Mouse (Mus musculus): Measurements from ENCODE around the gene Krtap10-10. TPM values are rescaled to one million over a fixed set of nuclear protein-coding genes. Genes with fewer than 3 reads are reported as not detected.
"Not testable (repeated sequence)": the region's sequence is repeated elsewhere in the genome, so short reads cannot be mapped to it uniquely, and the experiment has no call there.

The Krtap10-10 gene
- total RNA-seq (2014; fragmentation: Nextera tagmentation) (0.75 TPM in 1 of 2 replicates, not detected in the other), total RNA-seq (2017) (not detected in 2 replicates)

GRCm38 (mm10) chr10:77835647-77836046, at the start of gene Krtap10-10:
Krtap10-10 (plus strand) TSS chr10:77835947.
- no peak for ATAC-seq (replicated peaks; ENCODE audit: poor library complexity, severe bottlenecking)

- not testable (repeated sequence) for ATAC-seq (replicated peaks; ENCODE audit: poor library complexity, severe bottlenecking)
Measured at GRCm38 (mm10) chr10:77787876-77788275, 47.9 kb upstream of the Krtap10-10 start, which contains the start of gene Gm7137. Gm7137 (minus strand) TSS chr10:77788200.

GRCm38 (mm10) chr10:77788621-77789020, 47.1 kb upstream of the Krtap10-10 start:
- ATAC-seq (replicated peaks; ENCODE audit: poor library complexity, severe bottlenecking) = no peak

- no peak for ATAC-seq (replicated peaks; ENCODE audit: poor library complexity, severe bottlenecking)
Measured at GRCm38 (mm10) chr10:77794976-77795375, 40.8 kb upstream of the Krtap10-10 start, which contains the start of gene Gm9639. Gm9639 (minus strand) TSS chr10:77795076.

GRCm38 (mm10) chr10:77797677-77798076, 38.1 kb upstream of the Krtap10-10 start:
- ATAC-seq (replicated peaks; ENCODE audit: poor library complexity, severe bottlenecking) = no peak

- ATAC-seq (replicated peaks; ENCODE audit: poor library complexity, severe bottlenecking) = not testable (repeated sequence)
Measured at GRCm38 (mm10) chr10:77798164-77798920, 37.4 kb upstream of the Krtap10-10 start.

GRCm38 (mm10) chr10:77798921-77799508, 36.7 kb upstream of the Krtap10-10 start, which contains the start of gene Gm19668:
Gm19668 (minus strand) TSS chr10:77799133.
- ATAC-seq (replicated peaks; ENCODE audit: poor library complexity, severe bottlenecking) = no peak

GRCm38 (mm10) chr10:77804095-77804494, 31.7 kb upstream of the Krtap10-10 start:
- ATAC-seq (replicated peaks; ENCODE audit: poor library complexity, severe bottlenecking) = no peak

GRCm38 (mm10) chr10:77811743-77812142, 24.0 kb upstream of the Krtap10-10 start, which contains the start of gene Gm9507:
Gm9507 (minus strand) TSS chr10:77811843.
- no peak for ATAC-seq (replicated peaks; ENCODE audit: poor library complexity, severe bottlenecking)

- no peak for ATAC-seq (replicated peaks; ENCODE audit: poor library complexity, severe bottlenecking)
Measured at GRCm38 (mm10) chr10:77814382-77814781, 21.4 kb upstream of the Krtap10-10 start, which contains the start of gene Gm2696. Gm2696 (plus strand) TSS chr10:77814682.

- ATAC-seq (replicated peaks; ENCODE audit: poor library complexity, severe bottlenecking) = no peak; the same call in 1 of the 2 replicates
Measured at GRCm38 (mm10) chr10:77815514-77815913, 20.2 kb upstream of the Krtap10-10 start.

- no peak for ATAC-seq (replicated peaks; ENCODE audit: poor library complexity, severe bottlenecking)
Measured at GRCm38 (mm10) chr10:77818523-77818922, 17.2 kb upstream of the Krtap10-10 start.

- no peak for ATAC-seq (replicated peaks; ENCODE audit: poor library complexity, severe bottlenecking)
Measured at GRCm38 (mm10) chr10:77819203-77819602, 16.5 kb upstream of the Krtap10-10 start.

GRCm38 (mm10) chr10:77826951-77827350, 8.8 kb upstream of the Krtap10-10 start, which contains the start of gene Krtap10-4:
Krtap10-4 (minus strand) TSS chr10:77827095.
- no peak for ATAC-seq (replicated peaks; ENCODE audit: poor library complexity, severe bottlenecking)

- ATAC-seq (replicated peaks; ENCODE audit: poor library complexity, severe bottlenecking) = no peak
Measured at GRCm38 (mm10) chr10:77839006-77839405, 3.3 kb downstream of the Krtap10-10 start.

GRCm38 (mm10) chr10:77846503-77846902, 10.8 kb downstream of the Krtap10-10 start, which contains the start of gene Gm36176:
Gm36176 (plus strand) TSS chr10:77846803.
- ATAC-seq (replicated peaks; ENCODE audit: poor library complexity, severe bottlenecking) = no peak

GRCm38 (mm10) chr10:77846961-77847360, 11.2 kb downstream of the Krtap10-10 start:
- ATAC-seq (replicated peaks; ENCODE audit: poor library complexity, severe bottlenecking) = no peak

GRCm38 (mm10) chr10:77847538-77847937, 11.8 kb downstream of the Krtap10-10 start:
- no peak for ATAC-seq (replicated peaks; ENCODE audit: poor library complexity, severe bottlenecking)

GRCm38 (mm10) chr10:77852559-77852958, 16.8 kb downstream of the Krtap10-10 start, which contains the start of gene Gm10318:
Gm10318 (plus strand) TSS chr10:77852859.
- ATAC-seq (replicated peaks; ENCODE audit: poor library complexity, severe bottlenecking) = no peak

- ATAC-seq (replicated peaks; ENCODE audit: poor library complexity, severe bottlenecking) = no peak
Measured at GRCm38 (mm10) chr10:77861675-77862074, 25.9 kb downstream of the Krtap10-10 start, which contains the start of gene Gm3285. Gm3285 (plus strand) TSS chr10:77861975.
